Mouse (Mus musculus) lung, postnatal 4 days (tissue): Measurements from ENCODE around the gene Ubac2.
A peak's percentile ranks its signal among the peaks of the same experiment; 100 is the strongest.

Experiments used
- DNase-seq, 2 experiments: peaks; one replicate each; pipeline ENCODE4 v3.0.0; 2021

The Ubac2 gene

GRCm38 (mm10) chr14:122011768-122012167 is 133.3 kb downstream of the Ubac2 start:
- no peak for DNase-seq

- DNase-seq, result no peak
These were observed 133.8 kb downstream of the Ubac2 start for GRCm38 (mm10) chr14:122012193-122012592.

- DNase-seq, result no peak
These were observed 134.4 kb downstream of the Ubac2 start for GRCm38 (mm10) chr14:122012814-122013213.

GRCm38 (mm10) chr14:122013417-122013951 is 135.1 kb downstream of the Ubac2 start:
- DNase-seq, result peak; percentile 53 to 68

- DNase-seq, result no peak
These were observed 139.5 kb downstream of the Ubac2 start for GRCm38 (mm10) chr14:122017958-122018357.

- DNase-seq, result no peak
These were observed 141.0 kb downstream of the Ubac2 start for GRCm38 (mm10) chr14:122019389-122019788.

GRCm38 (mm10) chr14:122020567-122020966 is 142.1 kb downstream of the Ubac2 start:
- no peak for DNase-seq

- DNase-seq, result no peak
These were observed 144.6 kb downstream of the Ubac2 start for GRCm38 (mm10) chr14:122023054-122023453.

- DNase-seq, result no peak
These were observed 145.5 kb downstream of the Ubac2 start for GRCm38 (mm10) chr14:122023928-122024327.

- DNase-seq, result peak in 1 of 2 experiments; percentile 30
These were observed 150.7 kb downstream of the Ubac2 start for GRCm38 (mm10) chr14:122028926-122029745.

GRCm38 (mm10) chr14:122029851-122030250 is 151.4 kb downstream of the Ubac2 start:
- DNase-seq, result no peak

GRCm38 (mm10) chr14:122032045-122032444 is 153.6 kb downstream of the Ubac2 start:
- no peak for DNase-seq

- no peak for DNase-seq
These were observed 156.0 kb downstream of the Ubac2 start, which contains the start of gene Timm8a2 for GRCm38 (mm10) chr14:122034451-122034850. Gene Timm8a2, plus strand, starts transcription at chr14:122034674.

GRCm38 (mm10) chr14:122035181-122035580 is 156.8 kb downstream of the Ubac2 start:
- no peak for DNase-seq

- no peak for DNase-seq
These were observed 157.4 kb downstream of the Ubac2 start for GRCm38 (mm10) chr14:122035860-122036259.

- DNase-seq, result no peak
These were observed 160.6 kb downstream of the Ubac2 start for GRCm38 (mm10) chr14:122038874-122039647.

- DNase-seq, result no peak
These were observed 163.0 kb downstream of the Ubac2 start for GRCm38 (mm10) chr14:122041413-122041825.

GRCm38 (mm10) chr14:122042142-122042694 is 163.8 kb downstream of the Ubac2 start:
- no peak for DNase-seq

GRCm38 (mm10) chr14:122047784-122048183 is 169.4 kb downstream of the Ubac2 start:
- no peak for DNase-seq

GRCm38 (mm10) chr14:122048816-122049215 is 170.4 kb downstream of the Ubac2 start:
- no peak for DNase-seq

GRCm38 (mm10) chr14:122052896-122053635 is 174.6 kb downstream of the Ubac2 start:
- DNase-seq, result no peak

- no peak for DNase-seq
These were observed 178.5 kb downstream of the Ubac2 start for GRCm38 (mm10) chr14:122056871-122057270.
